Mouse (Mus musculus) heart, embryonic 12.5 days (tissue): ENCODE data around the gene Vasn. TPM values are rescaled to one million over a fixed set of nuclear protein-coding genes. Genes with fewer than 3 reads are reported as not detected.
A peak's percentile ranks its signal among the peaks of the same experiment; 100 is the strongest.

Experiments used
- ATAC-seq: fragments of 200-750 bp; cut with Nextera tagmentation; 2 replicates; pipeline ENCODE4 v1.8.0; 2017; ENCODE audit warnings: moderate TSS enrichment, moderate library complexity; ENCODE audit not compliant: insufficient number of reproducible peaks, low FRiP score
- H3K27ac ChIP-seq: fragments of 300-500 bp; sonication (generic); 2 replicates; pipeline ENCODE4 v1.5.1; 2016; ENCODE audit warnings: mild to moderate bottlenecking, moderate library complexity; ENCODE audit not compliant: poor library complexity, severe bottlenecking
- H3K27me3 ChIP-seq: fragments of 300-500 bp; sonication (generic); replicated peaks from 2 replicates; pipeline ENCODE4 v1.6.1; 2016; ENCODE audit warnings: mild to moderate bottlenecking, moderate library complexity
- H3K36me3 ChIP-seq: fragments of 300-500 bp; sonication (generic); 2 replicates; pipeline ENCODE4 v1.6.1; 2016; ENCODE audit warnings: mild to moderate bottlenecking, moderate library complexity
- H3K4me1 ChIP-seq: fragments of 300-500 bp; sonication (generic); replicated peaks from 2 replicates; pipeline ENCODE4 v1.6.1; 2016; ENCODE audit warnings: mild to moderate bottlenecking
- H3K4me2 ChIP-seq: fragments of 300-500 bp; sonication (generic); 2 replicates; pipeline ENCODE4 v1.6.1; 2016; ENCODE audit warnings: mild to moderate bottlenecking, moderate library complexity
- H3K4me3 ChIP-seq: fragments of 300-500 bp; sonication (generic); 2 replicates; pipeline ENCODE4 v1.5.1; 2016; ENCODE audit warnings: mild to moderate bottlenecking
- H3K9ac ChIP-seq: fragments of 300-500 bp; sonication (generic); 2 replicates; pipeline ENCODE4 v1.6.1; 2016; ENCODE audit warnings: mild to moderate bottlenecking, moderate library complexity
- H3K9me3 ChIP-seq: fragments of 300-500 bp; sonication (generic); replicated peaks from 2 replicates; pipeline ENCODE4 v1.6.1; 2016; ENCODE audit warnings: mild to moderate bottlenecking, moderate library complexity
- WGBS: fragments of 180-500 bp; shearing (Covaris S2); methylation state at CpG from one replicate; pipeline ENCODE4 v1.1.7; 2016; 5-methylcytosine and 5-hydroxymethylcytosine counted together
- polyA plus RNA-seq: library from polyadenylated mRNA; unstranded; fragments of >200 nt; fragmentation: Nextera tagmentation; extraction: Ambion mirVana; gene quantifications from 2 replicates; pipeline ENCODE4 v1.2.1, GENCODE M21; 2016

Gene Vasn
- polyA plus RNA-seq, 1 experiment from 2014 or later: 14.8 TPM

DNA sequence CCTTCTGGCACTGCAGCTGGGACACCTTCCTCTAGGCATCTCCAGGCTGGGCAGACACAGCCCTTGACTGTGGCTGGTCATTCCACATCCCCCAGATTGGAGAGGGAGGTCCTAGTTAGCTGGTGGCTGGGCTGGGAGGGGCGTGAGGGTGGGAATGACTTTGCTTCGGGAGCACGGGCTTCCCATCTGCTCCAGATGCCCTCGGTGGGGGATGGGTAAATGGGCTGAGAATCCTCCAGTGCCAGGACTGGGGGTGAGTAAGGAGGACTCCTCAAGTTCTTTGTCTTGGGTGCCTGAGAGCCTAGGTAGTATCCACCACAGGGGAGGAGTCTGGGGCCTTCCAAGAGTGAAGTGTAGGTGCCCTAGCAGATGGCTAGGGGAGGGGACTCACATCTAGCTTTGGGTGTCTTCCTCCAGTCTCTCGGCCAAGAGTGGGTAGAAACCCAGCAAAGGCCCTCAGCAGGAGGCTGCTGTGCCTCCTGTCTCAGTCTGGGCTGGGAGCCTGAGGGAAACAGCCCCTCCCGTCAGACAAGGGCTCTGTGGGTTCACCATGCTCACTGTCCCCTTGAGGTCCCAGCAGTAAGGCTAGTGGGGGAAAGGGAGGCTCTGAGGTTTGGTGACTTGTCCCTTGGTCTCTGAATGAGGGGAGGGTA is 40.7 kb upstream of the Vasn start:
- 32% methylated on average over 6 of the region's 6 CpGs for WGBS
- Histone ChIP-seq H3K9me3 (no peaks in the 10 kb centered on the region), H3K4me2 (peak overlapping the region; percentile 38), H3K9ac (peak overlapping the region; percentile 47; the same call in 1 of the 2 replicates), H3K4me3 (no peak overlapping the region), H3K4me1 (peaks cover 87% of the 10 kb centered on the region), H3K36me3 (no peaks in the 10 kb centered on the region), H3K27ac (0 out of 2 replicates have a peak overlapping the region, but pooled peaks have one; percentile 7), H3K27me3 (no peaks in the 10 kb centered on the region)
- ATAC-seq: no peak

DNA sequence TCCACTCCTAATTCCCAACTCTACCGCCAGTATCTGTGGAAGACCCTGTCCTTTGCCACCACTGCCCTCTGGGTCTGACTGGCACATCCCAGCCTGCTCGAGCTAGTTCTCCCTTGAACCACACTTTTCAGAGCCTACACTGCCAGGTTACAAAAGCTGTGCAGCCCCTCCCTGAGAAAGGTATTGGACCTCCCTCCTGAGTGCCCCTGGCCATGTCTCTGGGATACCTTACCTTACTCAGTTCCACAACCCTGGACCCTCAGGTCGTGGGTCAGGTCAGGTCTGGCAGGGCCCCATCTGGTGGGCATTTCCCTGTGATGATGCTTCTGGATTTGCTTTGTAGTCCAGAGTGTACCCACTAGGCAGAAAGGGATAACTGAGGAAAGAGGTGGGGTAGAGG is 40.1 kb upstream of the Vasn start:
- no peak overlapping the region for H3K4me3 ChIP-seq
- 72% methylated on average over 3 of the region's 3 CpGs for WGBS
- H3K27ac ChIP-seq: 0 out of 2 replicates have a peak overlapping the region, but pooled peaks have one; percentile 72
- H3K4me1 ChIP-seq: peaks cover 93% of the 10 kb centered on the region
- no peaks in the 10 kb centered on the region for H3K27me3 ChIP-seq
- ATAC-seq: no peak
- H3K9ac ChIP-seq: no peak overlapping the region
- no peaks in the 10 kb centered on the region for H3K36me3 ChIP-seq
- H3K9me3 ChIP-seq: no peaks in the 10 kb centered on the region
- no peak overlapping the region for H3K4me2 ChIP-seq

DNA sequence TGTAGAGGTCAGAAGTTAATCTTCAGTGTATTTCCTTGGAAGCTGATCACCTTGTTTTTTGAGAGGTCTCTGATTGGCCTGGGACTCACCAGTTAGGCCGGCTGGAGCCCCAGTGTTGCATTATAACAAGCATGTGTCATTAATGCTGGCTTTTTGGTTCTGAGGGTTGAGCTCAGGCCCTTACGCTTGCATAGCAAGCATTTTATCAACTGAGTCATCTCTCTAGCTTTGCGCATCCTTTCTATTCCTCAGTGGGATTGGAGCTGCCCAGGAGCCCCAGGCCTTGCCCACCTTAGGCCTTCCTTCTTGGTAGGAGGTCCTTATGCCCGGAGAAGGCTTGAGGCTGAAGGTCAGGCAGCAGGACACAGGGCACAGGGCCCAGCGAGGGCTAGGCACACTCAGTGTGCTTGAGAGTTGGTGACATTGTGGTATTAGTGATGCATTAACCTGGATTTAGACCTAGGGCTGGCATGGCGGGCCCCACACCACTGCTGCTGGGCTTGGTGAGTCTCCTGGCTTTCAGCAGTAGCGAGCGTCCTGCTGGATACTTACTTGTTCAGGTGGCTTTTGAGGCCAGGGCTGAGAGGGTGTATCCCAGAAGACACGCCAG is 38.9 kb upstream of the Vasn start:
- Histone ChIP-seq H3K36me3 (no peaks in the 10 kb centered on the region), H3K27me3 (no peaks in the 10 kb centered on the region), H3K4me2 (peak overlapping the region; percentile 22; the same call in 1 of the 2 replicates), H3K27ac (peak overlapping the region; percentile 72), H3K9ac (no peak overlapping the region), H3K4me3 (no peak overlapping the region), H3K9me3 (no peaks in the 10 kb centered on the region), H3K4me1 (peaks cover 99% of the 10 kb centered on the region)
- 60% methylated on average over 9 of the region's 9 CpGs for WGBS
- ATAC-seq: no peak

DNA sequence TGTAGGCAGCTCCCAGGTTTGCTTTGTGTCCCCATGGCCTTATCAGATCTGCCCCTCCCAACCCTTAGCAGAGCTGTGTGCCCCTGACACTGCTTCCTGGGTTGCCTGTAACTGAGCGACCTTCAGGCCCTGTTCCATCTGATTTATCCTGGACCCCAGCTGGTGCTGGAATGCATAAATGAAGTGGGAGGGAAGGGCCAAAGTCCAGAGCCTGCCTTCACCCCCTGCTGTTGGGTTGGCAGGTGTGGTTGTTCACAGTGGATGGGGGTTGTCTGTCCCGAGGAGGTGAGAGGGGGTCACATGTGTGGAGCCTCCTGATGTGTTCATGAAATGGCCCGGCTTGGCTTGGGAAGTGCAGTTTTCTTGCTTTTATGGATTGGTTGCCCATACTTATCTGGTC is 37.6 kb upstream of the Vasn start:
- no peaks in the 10 kb centered on the region for H3K27me3 ChIP-seq
- peak overlapping the region; percentile 49 for H3K4me2 ChIP-seq
- H3K27ac ChIP-seq: peak overlapping the region; percentile 84
- peak overlapping the region; percentile 53 for H3K9ac ChIP-seq
- H3K9me3 ChIP-seq: no peaks in the 10 kb centered on the region
- WGBS: 14% methylated on average over 3 of the region's 3 CpGs
- H3K36me3 ChIP-seq: no peaks in the 10 kb centered on the region
- no peak overlapping the region for H3K4me3 ChIP-seq
- H3K4me1 ChIP-seq: peaks cover 99% of the 10 kb centered on the region
- 0 out of 2 replicates have a peak, but pooled peaks have one; percentile 5 for ATAC-seq

DNA sequence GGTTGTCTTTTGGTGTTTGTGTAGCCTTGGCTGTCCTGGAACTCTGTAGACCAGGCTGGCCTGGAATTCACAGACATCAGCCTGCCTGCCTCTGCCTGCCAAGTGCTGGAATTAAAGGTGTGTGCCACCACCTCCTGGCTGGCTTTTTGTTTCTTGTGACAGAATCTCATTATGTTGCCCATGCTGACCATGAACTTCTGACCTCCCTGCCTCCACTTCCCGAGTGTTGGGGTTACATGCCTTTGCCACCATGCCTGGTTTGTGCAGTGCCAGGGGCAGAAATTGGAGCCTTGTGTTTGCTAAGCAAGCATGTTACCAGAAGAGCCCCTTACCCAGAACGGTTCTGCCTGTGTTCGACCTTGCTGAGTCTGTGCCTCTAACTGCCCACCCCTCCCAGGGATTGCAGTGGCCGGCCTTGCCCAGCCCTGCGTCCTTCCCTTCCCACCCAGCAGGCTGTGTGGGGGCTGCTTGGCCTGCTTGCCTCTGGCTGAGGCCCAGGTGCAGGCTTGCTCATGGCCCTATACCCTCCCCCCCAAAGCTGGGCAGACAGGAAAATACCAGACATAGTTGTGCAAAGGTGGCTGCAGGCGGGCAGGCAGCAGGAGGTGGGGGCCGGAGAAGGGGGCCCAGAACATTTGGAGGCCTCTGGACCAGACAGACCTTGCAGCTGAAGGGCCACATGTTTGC is 36.8 kb upstream of the Vasn start:
- peaks cover 98% of the 10 kb centered on the region for H3K4me1 ChIP-seq
- H3K4me3 ChIP-seq: no peak overlapping the region
- no peaks in the 10 kb centered on the region for H3K27me3 ChIP-seq
- peak overlapping the region; percentile 53 for H3K9ac ChIP-seq
- no peaks in the 10 kb centered on the region for H3K36me3 ChIP-seq
- ATAC-seq: peak; percentile 12; the same call in 1 of the 2 replicates
- 19% methylated on average over 7 of the region's 7 CpGs for WGBS
- peak overlapping the region; percentile 49 for H3K4me2 ChIP-seq
- H3K27ac ChIP-seq: peak overlapping the region; percentile 84
- no peaks in the 10 kb centered on the region for H3K9me3 ChIP-seq

DNA sequence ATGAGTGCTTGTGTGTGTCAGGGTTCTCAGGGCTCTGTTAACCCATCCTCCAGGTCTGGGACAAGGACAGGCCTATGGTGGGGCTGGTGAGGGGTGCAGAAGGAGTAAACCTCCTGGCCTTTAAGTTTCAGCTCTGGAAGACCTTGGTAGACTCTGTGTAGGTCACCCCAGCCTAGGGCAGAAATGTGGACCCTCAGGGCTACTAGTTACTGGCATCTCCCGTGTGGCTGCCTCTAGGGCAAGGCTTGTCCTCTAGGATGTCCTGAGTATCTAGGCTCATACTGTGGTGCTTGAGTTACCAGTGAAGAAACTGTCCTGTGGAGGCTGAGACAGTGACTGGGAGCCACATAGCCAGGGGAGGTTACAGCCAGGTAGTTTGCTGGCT is 36.3 kb upstream of the Vasn start:
- WGBS: 43% methylated on average over 1 of the region's 1 CpGs
- H3K27ac ChIP-seq: peak overlapping the region; percentile 84
- peak overlapping the region; percentile 53 for H3K9ac ChIP-seq
- no peaks in the 10 kb centered on the region for H3K27me3 ChIP-seq
- peaks cover 95% of the 10 kb centered on the region for H3K4me1 ChIP-seq
- ATAC-seq: no peak
- no peak overlapping the region for H3K4me3 ChIP-seq
- no peaks in the 10 kb centered on the region for H3K9me3 ChIP-seq
- H3K36me3 ChIP-seq: no peaks in the 10 kb centered on the region; the same call in 1 of the 2 replicates
- H3K4me2 ChIP-seq: peak overlapping the region; percentile 49

DNA sequence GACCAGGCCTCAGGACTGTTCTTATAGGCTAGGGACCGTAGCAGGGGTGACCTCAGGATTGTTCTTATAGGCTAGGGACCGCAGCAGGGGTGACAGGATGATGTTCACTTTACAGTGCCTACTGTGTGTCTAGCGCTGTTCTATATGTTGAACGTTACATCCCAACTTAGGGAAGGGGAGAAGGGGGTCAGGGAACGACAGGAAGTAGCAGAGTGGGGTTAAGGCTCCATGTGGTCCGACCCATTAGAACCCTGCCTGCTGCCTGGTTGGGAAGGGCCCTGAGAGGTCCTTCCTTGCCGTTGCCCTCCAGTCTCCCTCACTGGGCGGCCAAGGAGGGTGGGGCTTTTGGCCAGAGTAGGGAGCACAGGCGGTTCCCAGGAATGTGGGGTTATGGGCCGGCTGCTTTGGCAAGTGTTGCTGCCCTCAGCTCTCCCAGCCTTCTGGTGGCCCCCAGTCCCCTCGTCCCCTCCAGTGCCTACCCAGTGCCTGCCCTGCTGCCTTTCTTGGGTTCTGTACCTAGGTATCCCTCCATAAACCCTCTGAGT is 35.4 kb upstream of the Vasn start:
- H3K36me3 ChIP-seq: peaks cover 8% of the 10 kb centered on the region
- peak overlapping the region; percentile 53 for H3K9ac ChIP-seq
- no peak overlapping the region for H3K4me2 ChIP-seq
- no peak overlapping the region for H3K4me3 ChIP-seq
- peaks cover 86% of the 10 kb centered on the region for H3K4me1 ChIP-seq
- no peak for ATAC-seq
- H3K9me3 ChIP-seq: no peaks in the 10 kb centered on the region
- H3K27me3 ChIP-seq: no peaks in the 10 kb centered on the region
- peak overlapping the region; percentile 84 for H3K27ac ChIP-seq
- 66% methylated on average over 11 of the region's 11 CpGs for WGBS

DNA sequence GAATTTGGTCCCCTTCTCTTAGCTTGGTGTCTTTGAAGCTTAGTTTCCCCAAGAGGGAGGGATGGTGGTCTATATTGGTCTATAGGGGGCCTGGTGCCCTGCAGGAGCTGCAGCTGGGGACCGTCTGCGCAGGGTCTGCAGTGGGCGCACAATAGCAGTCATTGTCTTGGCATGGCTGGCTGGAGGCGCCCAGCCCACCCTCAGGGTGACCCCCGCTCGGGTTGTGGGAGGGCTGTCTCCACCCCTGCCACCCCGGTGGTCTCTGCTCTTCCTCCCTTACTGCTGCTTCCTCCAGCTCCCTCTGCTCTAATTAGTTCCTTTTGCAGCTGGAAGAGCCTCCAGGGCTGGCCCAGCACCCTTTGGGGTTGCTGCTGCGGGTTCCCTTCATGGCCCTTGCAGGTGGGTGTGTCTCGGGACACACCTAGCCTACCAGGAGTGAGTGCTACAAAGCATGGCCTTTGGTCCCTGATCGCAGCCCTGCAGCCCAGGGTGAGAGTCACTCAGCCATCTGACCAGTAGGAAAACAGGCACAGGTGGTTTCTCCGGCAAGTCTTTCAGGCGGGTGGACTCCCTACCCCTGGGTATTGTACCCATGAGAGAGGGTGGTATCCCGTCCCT is 34.1 kb upstream of the Vasn start:
- Histone ChIP-seq H3K36me3 (peaks cover 19% of the 10 kb centered on the region), H3K9me3 (no peaks in the 10 kb centered on the region), H3K4me1 (peaks cover 74% of the 10 kb centered on the region), H3K4me3 (no peak overlapping the region), H3K9ac (peak overlapping the region; percentile 26; the same call in 1 of the 2 replicates), H3K27me3 (no peaks in the 10 kb centered on the region), H3K4me2 (no peak overlapping the region), H3K27ac (peak overlapping the region; percentile 75; the same call in 1 of the 2 replicates)
- 68% methylated on average over 13 of the region's 13 CpGs for WGBS
- no peak for ATAC-seq

DNA sequence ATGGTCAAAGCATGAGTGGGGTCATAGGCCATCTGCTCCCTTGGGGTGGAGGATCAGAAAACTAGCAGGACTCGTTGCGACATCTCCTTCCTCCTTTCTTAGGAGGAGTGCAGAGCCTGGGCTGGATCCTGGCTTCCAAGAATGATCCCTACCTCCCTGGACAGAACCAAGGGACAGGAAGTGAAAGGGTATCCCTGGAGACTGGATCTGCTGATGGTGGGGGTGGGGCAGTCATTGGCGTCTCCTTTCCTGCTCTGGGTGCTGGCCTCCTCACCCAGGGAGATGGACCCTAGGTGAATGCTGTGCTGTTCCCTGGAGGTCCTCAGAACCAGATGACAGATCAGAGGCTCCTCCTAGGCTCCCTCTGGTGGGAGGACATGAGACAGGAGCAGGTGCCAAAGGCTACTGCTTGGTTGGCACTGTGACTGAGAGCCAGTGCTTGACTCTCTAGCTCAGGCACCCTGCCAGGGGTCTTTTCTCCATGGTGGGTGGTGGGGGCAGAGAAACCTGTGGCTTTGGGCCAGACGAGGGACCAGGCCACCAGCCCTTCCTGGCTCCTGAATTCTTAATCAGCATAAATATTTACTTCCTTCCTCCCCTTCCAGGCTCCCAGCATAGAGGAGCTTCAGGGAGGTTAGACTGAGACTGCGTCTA is 33.2 kb upstream of the Vasn start:
- peak overlapping the region; percentile 49 for H3K9ac ChIP-seq
- peak overlapping the region; percentile 75 for H3K27ac ChIP-seq
- ATAC-seq: 0 out of 2 replicates have a peak, but pooled peaks have one; percentile 5
- no peaks in the 10 kb centered on the region for H3K9me3 ChIP-seq
- H3K27me3 ChIP-seq: no peaks in the 10 kb centered on the region
- H3K4me3 ChIP-seq: no peak overlapping the region
- peaks cover 27% of the 10 kb centered on the region for H3K36me3 ChIP-seq
- H3K4me2 ChIP-seq: peak overlapping the region; percentile 40
- H3K4me1 ChIP-seq: peaks cover 64% of the 10 kb centered on the region
- 22% methylated on average over 5 of the region's 5 CpGs for WGBS

DNA sequence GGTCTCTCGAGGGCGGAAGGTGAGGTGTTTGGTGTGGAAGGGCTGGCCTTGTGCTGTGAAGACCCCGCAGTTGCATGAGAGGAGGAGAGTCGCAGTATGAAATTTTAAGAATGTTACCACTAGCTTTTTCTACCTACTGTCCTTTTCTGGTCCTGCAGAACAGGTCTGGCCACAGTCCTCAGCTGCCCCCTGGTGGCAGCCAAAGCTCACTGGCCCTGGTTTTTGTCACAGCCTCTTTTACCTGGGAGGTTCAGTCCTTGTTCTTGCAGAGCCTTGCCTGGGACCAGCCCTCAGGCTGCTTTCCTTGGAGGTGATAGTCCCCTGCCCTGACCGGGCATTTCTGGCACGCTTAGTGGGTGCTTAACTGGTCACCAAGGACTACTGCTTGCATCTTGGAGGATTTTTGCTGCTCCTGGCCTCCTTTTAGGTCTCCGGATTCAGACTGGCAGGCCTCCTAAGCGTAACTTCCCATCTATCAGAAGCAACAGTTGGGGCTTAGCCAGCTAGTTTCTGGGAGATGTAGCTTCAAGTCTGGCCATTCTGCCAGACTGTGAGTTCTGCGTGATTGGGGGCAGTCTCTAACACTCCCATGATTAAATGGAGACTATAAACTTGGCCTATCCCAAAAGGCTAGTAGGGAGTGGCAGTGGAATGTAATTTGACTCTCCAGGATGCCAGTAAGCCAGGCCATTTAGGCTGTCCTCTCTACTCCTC is 31.8 kb upstream of the Vasn start:
- no peak overlapping the region for H3K4me3 ChIP-seq
- ATAC-seq: no peak; the same call in 1 of the 2 replicates
- H3K27me3 ChIP-seq: no peaks in the 10 kb centered on the region
- H3K9me3 ChIP-seq: no peaks in the 10 kb centered on the region
- H3K36me3 ChIP-seq: peaks cover 37% of the 10 kb centered on the region
- H3K27ac ChIP-seq: no peak overlapping the region; the same call in 1 of the 2 replicates
- no peak overlapping the region for H3K4me2 ChIP-seq
- H3K9ac ChIP-seq: no peak overlapping the region; the same call in 1 of the 2 replicates
- H3K4me1 ChIP-seq: peaks cover 51% of the 10 kb centered on the region
- 47% methylated on average over 9 of the region's 9 CpGs for WGBS
